Mouse (Mus musculus) stomach, postnatal 0 days (tissue): ENCODE measurements around the gene Chrnb4.

Experiments
- CTCF ChIP-seq: IDR thresholded peaks from 2 replicates; pipeline ENCODE4 v1.5.1; 2016; ENCODE audit warnings: antibody characterized with exemption, low read depth, mild to moderate bottlenecking, moderate library complexity
- EP300 ChIP-seq: optimal IDR thresholded peaks from 2 replicates; pipeline ENCODE3; 2016; ENCODE audit warnings: antibody characterized with exemption

DNA sequence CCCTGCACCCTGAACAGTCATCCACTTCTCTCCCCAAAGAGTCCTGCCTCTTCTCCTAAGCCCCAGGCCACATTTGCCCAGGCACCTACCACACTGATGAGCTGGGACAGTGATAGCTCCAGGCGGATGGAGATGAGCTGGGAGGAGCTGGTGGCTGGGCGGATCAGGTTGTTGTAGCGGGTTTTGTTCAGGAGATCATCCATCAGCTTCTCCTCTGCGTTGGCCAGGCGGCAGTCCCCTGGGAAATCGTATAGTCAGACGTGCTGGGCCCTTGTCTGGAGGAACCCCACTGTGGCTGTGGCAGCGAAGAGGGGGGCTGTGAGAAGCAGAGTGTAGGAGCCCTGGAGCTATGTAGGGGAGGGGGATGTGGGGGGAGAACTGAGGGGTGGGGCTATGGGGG, 4.9 kb downstream of the Chrnb4 start:
- no peak for TF ChIP-seq CTCF
- no peak for TF ChIP-seq EP300
